Mouse (Mus musculus): ENCODE data around the gene Ptgis.
A peak's percentile ranks its signal among the peaks of the same experiment; 100 is the strongest.
"Not testable (repeated sequence)": the region's sequence is repeated elsewhere in the genome, so short reads cannot be mapped to it uniquely, and the experiment has no call there.

The Ptgis gene

DNA sequence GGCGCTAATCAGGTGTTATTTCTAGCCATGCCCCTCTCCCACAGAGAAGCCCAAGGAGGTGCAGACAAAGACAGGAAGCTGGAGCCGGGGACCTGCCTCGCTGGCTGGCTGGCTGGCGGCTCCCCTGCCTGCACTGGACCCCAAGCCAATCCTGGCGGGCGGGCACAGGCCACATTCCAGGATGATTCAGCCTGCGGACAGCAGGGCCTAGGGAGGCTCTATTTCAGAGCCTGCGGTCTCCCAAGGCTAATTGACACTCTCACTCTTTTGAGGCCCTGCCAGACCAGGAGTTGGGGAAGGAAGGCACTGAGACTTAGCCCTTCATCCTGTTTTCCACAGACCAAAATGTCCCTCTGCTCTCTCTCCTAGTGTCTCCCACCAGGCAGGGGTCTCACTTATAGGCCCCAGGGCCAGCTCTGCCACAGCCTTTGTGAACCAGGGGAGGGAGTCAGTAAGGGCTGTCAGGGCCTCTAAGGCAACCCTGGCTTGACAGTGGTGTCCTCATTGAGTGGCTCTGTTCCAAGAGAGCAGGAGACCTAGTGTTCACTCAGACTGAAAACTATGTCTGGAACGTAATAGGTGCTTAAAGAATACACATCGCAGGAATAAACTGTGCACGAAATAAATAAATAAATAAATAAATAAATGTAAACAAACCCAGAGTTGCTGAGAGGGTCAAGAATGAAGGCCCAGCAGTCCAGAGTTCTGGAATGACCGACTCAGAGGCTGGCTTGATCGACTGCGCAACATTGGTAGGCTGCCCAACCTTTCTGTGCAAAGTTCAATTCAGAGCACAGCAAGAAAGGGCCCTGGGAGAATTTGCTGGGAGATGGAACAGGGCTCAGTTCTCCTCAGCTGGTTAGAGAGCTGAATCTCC, 8.0 kb downstream of the Ptgis start:
- no peak for DNase-seq

DNA sequence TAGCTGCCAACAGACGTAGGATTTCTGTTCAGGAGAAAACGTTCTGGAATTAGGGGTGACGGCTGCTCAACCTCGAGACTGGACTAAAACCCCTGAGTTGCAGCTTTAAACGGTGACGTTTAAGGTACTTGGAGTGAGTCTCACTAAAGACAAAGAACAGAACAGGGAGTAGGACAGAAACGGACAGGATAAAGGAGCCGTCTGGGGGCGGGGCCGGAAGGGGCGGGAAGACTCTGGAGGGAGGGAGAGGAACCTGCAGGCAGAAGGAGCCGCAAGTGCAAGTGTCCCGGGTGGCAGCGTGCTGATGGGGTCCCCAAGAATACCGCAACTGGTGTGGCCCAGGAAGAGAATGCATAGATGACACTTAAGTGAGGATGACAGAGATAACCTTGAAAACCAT, 9.8 kb downstream of the Ptgis start:
- no peak for DNase-seq

DNA sequence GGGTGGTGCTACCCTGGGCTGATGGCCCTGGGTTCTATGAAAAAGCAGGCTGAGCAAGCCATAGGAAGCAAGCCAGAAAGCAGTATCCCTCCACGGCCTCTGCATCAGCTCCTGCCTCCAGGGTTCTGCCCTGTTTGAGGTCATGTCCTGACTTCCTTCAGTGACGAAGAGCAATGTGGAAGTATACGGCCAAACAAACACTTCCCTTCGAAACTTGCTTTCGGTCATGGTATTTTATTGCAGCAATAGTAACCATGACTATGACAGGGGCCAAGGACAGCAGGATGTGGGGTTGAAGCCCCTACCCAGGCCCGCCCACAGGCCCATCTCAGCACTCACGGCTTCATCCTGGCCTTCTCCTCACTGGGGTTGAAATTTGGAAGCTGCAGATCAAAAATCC, 15.5 kb downstream of the Ptgis start:
- no peak for DNase-seq

DNA sequence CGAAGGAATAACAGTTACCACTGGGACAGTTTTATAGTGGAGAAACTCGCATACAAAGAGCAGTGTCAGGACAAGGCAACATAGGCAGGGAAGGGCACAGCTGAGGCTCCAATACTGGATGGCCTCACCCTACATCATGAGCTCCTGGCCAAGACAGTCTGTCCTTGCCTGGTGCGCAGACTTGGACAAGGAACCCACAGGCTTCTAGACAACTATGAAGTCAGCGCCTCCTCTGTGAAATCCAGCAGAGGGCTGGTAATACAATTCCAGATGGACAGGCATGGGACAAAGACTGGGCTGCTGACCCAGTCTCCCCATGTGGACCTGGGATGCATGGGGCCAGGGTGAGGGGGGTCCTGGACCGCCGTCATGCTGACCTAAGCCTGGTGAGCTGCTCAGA, 16.2 kb downstream of the Ptgis start:
- DNase-seq: no peak

DNA sequence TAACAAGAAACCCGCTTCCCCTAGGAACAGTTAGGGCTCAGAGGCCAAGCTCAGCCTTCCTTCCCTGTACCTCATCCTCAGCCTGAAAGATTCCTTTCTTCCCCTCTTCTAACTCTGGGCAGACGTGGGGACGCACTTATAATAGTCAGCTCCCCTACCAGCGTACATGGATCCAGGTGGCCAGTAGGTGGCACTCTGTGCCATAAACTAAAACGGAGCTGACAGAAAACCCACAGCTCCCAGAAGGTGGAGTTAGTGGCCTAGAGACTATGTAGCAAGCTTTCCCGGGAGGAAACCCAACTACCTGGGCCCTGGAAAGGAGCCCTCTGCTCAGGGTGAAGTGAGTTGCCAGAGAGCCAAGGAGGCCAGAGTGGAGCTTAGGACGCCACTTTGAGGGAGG, 18.3 kb downstream of the Ptgis start:
- DNase-seq: peak; percentile 70 to 75

DNA sequence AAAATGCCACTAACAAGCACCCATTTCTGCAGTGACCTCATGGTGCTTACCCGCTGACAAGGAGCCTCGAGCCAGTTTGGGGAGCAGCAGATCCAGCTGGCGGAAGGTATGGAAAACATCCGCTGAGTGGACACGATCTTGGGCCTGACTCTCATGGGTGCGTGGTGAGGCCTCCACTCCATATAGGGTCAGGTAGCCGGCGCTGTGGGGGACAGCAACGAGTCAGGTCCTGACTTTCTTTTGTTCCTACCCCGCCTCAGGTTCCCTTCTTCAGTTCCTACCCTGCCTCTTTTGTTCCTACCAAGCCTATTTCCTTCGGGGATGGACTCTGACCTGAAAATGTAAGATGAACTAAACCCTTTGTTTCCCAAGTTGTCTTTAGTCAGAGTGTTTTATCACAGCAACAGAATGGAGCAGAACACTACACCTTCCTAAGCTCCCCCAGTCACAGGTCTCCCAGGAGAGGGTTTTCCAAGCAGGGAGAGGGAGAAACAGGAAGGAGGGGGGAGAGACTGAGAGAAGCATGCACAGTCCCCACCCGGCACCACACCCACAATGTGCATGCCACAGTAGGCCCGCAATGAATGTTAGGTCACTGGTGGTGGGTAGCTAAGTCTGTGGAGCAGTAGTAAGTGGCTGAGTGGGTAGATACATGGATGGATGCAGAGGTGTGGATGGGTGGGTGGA, 19.1 kb downstream of the Ptgis start:
- DNase-seq: no peak

DNA sequence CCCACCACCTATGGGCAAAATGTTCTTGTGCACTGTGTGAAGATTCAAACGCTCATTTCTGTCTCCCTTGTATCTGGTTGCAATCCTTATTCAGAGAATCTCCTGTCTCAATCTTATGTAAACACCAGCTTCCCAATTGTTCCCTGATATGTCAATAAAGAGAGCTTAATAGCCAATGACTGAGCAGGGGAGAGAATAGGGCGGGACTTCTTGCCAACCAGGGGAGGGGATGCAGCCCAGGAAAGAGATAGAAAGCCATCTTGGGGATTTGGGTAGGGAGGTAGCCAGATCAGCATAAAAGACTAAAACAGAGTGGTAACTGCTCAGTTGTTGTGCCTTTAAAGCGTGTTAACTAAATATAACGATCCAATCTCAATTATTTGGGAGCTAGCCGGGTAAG, 19.7 kb downstream of the Ptgis start:
- no peak for DNase-seq

DNA sequence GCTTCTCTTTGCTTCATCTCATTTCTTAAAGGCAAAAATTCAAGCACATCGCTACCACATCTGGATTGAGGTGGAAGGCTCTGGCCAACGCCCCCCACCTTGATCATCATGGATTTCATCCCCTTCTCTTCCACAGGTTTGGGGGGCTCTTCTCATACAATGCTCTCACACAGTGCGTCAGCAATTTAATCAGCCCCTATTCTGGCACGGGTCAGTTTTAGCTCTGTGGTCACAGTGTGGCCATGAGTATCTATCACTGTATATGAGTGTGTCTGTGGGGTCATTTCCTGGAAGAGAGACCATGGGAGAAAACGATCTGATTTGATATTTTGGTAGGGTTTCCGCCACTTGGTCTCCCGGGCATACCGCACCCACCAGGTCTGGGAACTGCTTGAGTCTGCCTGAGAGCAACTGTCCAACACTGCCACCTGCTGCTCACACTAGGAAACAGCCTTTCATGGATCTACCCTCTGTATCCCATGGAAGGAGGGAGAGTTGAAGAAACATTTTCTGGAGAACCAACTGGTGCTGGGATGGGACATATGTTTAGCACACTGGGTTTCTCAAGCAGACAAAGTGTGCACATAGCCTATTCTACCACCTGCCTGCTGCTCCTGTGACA, 21.1 kb downstream of the Ptgis start:
- DNase-seq: peak; percentile 81 to 83

DNA sequence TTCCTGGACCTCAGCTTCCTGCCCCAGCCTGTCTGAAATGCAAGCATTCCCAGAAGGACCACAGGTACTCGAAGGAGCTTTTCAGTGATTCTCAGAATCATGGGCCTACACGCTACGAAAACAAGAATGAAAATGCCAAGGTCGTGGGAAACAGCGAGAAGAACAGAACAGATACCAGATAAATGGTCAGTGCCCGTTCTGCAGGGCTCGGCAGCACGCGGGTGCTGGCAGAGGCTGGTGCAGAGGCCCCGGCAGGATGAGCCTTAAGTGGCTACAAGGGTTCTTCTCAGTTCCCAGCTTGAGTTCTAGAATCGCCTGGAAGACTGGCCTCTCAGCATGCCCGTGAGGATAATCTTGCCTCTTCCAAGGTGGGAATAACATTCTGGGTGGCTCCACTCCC, 26.7 kb downstream of the Ptgis start:
- DNase-seq: no peak

DNA sequence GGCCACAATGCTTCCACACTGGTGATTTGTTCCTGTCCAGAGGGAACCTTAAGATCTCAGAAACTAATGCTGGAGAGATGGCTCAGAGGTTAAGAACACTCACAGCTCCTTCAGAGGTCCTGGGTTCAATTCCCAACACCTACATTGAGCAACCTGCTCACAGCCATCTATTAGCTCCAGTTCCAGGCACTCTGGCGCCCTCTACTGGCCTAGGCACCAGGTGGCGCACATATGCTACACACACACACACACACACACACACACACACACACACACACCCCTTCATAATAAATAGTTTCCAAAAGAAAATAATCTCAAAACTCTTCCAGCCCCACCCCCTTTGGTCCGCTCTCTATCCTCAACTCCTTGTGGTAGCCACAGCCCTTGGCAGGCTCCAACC, 27.3 kb downstream of the Ptgis start:
- DNase-seq: peak; percentile 53 to 58

DNA sequence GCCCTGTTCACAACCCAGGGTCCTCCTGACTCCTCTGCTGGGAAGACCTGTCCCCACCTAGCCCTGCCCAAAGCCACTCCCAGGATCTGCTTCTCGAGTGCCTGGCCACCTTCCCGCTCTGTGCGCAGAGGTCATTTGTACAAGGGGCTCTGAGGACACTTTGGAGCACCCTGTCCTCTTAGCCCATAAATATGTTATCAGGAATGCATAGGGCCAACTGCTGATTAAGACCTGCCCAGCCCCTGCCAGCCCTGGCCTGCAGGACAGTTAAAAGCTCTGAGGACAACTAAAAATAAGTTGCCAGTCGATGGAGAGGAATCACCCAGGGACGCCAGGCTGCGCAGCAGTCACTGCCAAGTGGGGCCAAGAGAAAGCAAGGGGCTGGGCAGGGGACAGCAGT, 27.9 kb downstream of the Ptgis start:
- no peak for DNase-seq

DNA sequence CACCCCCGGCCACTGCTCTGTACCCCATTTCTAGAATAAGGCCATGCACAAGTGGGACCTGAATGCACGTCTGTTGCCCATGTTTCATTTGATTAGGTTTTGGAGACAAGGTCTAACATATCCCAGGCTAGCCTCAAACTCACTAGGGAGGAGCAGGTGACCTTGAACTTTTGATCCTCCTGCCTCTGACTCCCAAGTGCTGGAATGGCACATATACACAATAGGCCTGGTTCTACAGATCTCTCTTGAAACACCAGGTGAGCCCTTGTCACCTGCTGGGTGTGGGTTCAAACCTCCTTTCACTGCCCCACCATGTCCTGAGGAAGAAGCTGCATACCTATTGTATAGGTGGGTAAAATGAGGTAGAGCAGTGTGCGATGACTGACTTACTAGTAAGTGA, 28.3 kb downstream of the Ptgis start:
- no peak for DNase-seq

DNA sequence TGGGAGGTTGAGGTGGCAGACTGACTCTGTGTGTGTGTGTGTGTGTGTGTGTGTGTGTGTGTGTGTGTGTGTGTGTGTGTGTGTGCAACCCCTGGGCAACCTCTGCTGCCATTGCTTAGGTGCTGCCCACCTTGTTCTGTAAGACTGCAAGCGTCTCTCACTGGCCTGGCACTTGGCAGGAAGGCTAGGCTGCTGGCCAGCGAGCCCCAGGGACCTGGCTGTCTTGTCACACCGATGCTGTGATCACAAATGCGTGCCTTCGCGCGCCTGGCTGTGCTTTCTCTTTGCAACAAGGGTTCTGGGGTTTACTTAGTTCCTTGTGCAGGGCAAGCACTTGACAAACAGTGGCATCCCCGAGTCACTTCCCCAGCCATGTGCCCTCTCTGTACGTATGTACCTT, 30.5 kb downstream of the Ptgis start:
- DNase-seq: no peak

DNA sequence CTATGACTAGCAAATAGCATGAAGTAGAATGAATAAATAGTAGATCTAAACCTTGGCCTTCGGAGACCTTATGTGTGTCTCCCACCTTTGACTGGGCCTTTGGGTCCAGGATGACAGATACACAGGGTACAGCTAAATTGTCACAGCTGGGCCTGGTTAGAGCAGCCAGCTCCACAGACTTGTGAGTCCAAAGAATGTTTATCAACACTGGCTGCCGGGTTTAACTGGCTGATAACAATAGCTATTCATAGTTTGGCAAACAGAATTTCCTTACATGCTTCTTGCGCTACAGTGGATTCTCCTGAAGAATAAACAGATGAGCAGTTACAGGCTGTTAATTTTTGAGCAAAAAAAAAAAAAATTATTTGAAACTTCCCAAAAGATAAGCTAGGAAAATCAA, 31.4 kb downstream of the Ptgis start:
- DNase-seq: no peak

DNA sequence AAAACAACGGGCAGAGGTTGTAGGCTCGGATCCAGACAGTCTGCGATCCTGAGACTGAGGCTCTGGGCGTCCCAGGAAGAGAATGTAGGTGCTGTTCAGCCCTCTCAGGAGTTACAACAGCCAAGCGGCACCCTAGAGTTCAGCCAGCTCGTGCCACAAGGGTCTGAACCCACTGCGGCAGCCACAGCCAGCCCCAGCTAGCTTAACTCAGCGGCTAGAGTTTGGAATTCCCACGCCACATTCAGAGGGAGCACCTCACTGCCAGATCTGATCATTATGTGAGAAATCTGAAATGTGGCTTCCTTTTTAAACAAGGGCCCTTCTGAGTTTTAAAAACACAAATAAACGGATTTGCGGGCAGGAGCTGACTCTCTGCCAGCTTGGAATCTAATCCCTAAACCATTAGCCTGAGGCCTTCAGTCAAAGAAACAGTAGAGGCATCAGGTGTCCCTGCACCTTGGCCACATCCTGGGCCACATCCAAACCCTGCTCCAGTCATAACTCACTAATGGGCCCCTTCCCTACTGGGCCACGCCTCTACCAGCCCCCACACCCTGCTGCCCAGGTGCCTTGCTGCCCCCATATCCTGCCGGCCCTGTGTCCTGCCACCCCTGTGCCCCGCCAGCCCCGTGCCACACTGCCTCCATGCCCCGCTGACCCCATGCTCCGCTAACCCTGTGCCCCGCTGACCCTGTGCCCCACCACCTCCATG, 34.3 kb downstream of the Ptgis start:
- no peak for DNase-seq

DNA sequence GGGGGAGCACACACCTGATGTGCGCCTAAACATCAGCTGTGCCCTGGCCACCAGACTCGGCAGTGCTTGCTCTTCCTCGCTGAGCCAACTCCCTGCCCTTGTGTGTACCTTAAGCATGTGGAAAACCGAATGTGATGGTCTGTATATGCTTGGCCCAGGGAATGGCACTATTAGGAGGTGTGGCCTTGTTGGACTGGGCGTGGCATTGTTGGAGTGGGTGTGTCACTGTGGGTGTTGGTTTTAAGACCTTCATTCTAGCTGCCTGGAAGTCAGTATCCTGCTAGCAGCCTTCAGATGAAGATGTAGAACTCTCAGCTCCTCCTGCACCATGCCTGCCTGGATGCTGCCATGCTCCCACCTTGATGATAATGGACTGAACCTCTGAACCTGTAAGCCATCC, 35.7 kb downstream of the Ptgis start:
- DNase-seq: not testable (repeated sequence)

DNA sequence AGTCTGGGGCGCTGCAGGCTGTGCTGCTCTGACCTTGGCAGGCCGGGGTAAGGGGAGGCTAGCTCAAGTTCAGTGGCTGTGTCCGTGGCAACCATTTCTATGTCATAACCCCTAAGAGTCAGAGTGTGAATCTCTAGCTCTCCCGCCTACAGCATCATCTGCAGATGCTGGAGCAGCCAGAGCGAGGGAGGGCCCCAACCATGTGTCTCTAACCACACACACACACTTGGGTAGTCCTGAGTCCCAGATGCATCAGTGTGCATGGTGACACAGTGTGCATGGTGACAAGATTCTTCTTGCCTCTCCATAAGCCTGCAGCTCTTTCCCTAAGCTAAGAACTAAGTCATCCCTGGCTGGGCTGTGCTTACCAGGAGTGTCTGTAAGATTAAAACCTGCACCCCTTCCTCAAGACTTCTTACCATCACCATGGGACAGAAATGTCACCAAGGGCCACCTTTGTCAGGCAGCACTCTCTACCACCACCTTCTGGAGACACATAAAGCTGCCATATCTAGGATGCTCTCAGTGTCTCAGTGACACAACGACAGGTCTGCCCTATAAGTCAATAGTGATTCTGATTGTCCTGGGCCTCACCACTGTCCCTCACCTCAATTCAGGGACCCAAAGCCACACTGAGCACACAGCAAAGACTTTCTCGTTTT, 36.8 kb downstream of the Ptgis start:
- peak; percentile 42 to 44 for DNase-seq

DNA sequence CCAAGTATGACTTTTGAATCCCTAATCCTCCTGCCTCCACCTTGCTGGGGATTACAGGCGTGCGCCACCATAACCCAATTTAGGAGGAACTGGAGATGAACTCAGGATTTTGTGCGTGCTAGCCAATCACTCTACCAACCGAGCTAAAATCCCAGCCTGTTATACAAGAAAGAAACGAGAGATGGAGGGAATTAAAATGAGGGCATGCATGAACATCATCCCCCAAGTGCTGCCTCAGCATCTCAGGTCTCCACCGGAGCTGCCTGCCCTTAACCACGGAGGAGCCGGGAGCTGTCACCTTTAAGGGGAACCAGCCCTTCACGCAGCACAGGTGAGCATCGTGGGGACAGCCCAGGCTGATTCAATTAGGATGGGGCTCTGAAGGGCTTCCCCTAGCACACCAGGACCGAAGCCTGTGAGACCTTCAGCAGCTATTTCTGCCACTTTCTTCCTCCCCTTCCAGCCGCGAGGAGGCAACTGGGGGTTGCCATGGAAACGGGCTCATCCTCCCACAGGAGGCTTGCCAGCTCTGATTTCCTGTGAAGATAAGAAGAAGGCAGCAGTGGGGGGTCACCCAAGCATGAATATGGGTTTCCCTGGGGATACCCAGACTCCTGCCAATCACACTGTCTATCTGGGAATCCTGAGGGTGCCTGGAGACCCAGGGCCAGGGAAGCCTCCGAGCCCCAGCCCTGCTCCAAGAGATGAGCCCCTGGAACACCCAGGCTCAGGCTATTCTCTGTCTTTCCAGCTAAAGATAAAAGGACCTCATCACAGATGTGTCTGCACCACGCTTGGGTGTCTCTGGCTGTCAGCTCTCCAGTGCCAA, 38.7 kb downstream of the Ptgis start:
- no peak for DNase-seq

DNA sequence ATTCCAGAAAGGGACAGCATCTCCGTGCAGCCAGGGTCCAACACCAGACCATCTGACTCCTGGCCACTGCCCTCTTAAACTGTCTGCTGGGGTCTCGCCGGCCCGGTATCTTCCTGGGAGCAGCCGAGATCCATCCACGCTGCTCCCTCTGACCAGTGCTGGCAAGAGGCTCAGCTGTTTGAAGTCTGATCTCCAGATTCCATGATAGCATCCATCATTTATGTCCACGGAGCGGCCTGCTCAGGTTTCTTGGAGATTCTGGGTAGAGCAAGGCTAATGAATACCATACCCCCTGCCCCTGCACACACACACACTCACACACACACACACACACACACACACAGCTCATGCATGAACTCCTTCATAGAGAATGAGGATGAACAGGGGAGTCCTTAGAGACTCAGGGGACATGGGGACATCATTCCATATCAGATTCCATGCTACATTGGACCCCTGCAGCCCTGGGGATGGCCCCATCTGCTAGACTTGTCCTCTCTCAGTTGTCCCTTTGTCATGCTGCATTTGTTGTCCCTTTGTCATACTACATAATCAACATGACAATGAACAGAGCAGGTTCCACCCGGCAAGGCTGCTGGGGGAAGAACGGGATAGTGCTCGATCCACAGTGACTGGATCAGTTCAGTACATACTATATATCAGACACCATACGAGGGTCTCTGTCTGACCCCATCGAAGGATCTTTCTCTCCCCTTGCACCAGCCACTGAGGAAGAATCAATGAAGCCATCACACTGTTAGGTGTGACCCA, 41.6 kb downstream of the Ptgis start:
- DNase-seq: no peak

DNA sequence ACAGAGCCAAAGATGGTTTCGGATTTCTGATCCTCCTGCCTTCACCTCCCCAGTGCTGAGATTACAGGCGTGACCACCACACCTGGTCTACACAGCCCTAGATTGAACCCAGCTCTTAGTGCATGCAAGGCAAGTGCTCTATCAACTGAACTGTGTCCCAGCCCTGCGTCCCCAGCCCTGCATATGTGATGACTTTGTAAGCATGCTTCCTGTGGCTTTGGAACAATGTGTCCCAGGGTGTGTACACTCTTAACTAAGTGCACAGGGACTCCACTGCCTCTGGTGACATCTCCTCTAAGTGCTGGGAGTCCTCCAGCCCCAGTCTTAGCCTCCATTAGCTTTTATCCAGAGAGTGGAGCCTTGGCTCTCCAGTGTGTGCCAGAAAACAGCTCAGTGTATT, 47.0 kb downstream of the Ptgis start:
- DNase-seq: no peak

DNA sequence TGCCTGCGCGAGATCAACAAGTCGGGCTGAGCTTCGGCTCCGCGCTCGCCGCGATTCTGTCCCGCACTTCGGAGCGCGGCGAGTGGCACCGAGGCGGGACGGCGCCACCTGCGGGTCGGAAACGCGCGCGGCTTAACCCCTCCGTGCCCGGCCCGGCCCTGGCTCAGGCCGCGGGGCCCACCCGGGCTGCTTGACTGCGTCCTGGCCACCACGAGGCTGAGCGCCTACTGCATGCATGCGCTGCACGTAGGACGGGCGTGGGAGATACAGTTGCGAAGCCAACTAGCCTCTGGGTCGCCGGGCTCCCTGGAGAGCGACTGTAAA, 50.4 kb downstream of the Ptgis start, which contains the start of gene Kcnb1:
Gene Kcnb1, minus strand, starts transcription at position 80 of the 324 bp plus-strand sequence.
- peak; percentile 72 to 75 for DNase-seq
